Mouse (Mus musculus) cerebellum, adult (tissue): ENCODE data around the gene Pbrm1.
A peak's percentile ranks its signal among the peaks of the same experiment; 100 is the strongest.

Source experiments
- ATAC-seq: cut with Nextera tagmentation; 2 replicates; pipeline ENCODE4 v1.9.2; 2017; ENCODE audit warnings: mild to moderate bottlenecking, moderate library complexity, mixed read lengths; ENCODE audit not compliant: insufficient number of reproducible peaks, low FRiP score, low TSS enrichment

The Pbrm1 gene

GRCm38 (mm10) chr14:31078597-31079208, 59.8 kb downstream of the Pbrm1 start:
- ATAC-seq: no peak

DNA sequence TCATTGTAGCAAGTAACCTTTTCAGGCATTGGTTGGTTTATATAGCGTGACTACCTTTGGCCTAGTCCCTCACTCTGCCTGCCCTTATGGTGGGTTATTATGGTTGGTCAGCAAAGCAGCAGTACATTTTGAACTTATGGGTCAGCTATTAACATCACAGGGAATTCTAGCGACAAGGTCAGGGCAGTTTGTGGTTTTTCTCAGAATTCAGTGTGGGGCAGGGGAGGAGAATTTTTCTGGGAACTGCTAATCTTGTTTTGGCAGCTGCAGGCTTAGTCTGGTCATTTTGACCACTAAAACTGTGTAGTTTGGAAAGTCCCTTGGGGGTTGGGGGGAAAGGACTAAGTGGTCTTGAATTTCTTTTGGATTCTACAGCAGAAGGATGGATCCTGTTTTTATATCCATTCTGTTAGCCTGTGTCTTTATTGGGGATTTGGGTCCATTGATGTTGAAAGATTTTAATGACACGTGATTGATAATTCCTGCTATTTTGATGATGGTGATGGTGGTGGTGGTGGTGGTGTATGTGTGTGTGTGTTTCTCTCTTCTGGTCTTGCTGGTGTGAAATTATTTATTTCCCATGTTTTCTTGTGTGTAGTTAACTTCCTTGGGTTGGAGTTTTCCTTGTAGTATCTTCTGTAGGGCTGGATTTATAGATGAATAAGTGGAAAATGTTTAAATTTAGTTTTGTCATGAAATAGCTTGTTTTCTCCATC, 60.5 kb downstream of the Pbrm1 start:
- ATAC-seq: no peak

DNA sequence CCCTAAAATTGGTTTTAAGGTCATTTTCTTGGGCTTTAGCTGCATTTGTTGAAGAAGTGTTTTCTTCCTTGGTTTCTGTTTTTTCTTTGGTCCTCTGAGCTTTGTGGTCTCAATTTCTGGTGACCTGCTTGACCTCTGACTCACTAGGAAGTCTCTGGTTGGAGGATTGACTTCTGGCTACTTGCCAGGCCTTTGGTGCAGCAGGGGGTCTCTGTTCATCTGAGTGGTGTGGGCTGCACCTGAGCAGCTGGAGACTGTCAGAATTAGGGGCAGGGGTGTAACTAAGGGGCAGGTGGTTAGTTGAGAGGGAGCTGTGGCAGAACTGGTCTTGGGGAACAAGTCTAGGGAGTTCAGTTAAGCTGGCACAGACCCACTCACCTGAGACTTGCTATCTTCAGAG, 62.2 kb downstream of the Pbrm1 start:
- ATAC-seq: no peak

DNA sequence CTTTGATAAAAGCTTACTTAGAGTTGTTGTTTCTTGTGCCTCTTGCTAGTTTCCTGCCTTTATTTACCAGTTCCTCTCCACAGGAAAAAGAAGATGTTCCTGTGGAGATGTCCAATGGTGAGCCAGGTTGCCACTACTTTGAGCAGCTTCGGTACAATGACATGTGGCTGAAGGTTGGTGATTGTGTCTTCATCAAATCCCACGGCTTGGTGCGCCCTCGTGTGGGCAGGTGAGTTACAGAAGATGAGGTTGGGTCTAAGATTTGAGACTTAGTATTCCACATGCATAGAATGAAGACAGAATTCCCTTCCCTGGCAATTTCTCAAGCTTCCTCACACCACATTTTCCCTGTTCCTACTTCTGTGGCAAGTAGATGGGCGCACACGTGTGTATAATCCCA, 68.5 kb downstream of the Pbrm1 start:
- ATAC-seq: no peak

- no peak for ATAC-seq
Measured at GRCm38 (mm10) chr14:31088515-31088914, 69.6 kb downstream of the Pbrm1 start.

DNA sequence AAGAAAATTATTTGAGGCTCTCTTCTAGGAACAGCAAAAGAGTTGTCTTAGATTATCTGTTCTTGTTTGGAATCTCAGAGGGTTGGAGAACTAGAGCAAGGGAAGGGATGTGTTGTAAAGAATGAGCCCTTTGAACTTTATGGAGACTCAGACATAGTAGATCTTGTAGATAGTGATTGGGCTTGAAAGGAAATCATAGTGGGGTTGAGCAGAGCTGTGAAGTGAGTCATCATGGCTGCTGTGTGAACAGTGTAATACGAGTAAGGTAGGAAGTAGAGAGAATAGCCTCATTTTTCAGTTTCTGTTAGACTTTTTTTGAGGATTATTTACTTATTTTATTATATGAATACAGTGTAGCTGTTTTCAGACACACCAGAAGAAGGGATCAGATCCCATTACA, 71.0 kb downstream of the Pbrm1 start:
- no peak for ATAC-seq

GRCm38 (mm10) chr14:31105156-31105555, 86.2 kb downstream of the Pbrm1 start:
- ATAC-seq: no peak

DNA sequence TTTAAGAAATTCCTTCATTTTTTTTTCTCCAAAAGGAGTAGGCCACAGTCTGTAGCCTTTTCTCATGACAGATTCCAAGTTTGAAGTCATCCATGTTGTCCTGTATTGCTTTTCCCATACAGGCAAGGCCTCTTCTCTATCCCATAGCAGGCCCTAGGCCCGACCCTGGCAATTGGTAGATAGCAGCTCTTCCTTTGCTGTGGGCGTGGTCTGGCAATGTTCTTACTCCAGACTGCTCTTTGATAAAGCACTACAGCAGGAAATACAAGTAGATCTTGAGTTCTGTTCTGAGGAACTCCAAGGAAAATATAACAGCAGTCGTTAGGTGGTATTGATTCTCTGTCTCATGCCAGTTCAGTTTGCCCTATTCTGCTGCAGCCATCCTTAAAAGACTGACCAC, 91.7 kb downstream of the Pbrm1 start:
- ATAC-seq: no peak

DNA sequence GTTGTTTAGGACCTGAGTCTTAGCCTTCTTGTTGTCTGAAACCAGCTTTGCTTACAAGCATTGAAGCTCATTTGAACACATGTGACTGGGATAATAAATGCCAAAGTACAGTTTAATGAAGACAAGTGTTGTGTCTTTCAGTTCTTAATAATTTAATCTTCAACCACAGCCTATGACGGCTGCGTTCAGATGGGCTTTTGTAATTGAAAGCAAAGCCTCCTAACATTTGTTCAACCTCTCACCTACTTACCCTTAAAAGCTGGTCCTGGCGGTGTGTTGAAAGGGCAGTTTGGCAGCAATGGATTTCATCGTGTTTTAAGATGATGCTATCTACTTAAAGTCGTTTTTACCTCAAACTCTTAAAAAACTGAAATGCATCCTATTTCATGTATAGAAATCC, 93.2 kb downstream of the Pbrm1 start:
- no peak for ATAC-seq

DNA sequence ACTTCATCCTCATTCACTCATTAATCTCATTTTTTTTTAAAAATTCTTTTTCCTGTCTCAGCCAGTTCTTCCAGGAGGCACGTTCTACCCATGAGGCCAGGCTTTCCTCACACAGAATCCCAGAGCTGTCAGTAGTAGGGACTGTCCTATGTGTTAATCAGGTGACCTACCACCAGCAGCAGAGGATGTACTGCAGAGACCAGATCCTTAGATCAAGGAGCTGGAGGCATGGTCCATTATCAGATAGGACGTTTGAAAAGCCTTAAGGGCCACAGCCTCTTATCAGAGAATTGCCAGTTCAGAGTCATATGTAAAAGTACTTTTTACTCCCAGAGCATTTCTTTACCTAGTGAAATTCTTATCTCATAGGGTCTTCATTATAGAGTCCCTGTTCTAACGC, 95.1 kb downstream of the Pbrm1 start:
- ATAC-seq: no peak

GRCm38 (mm10) chr14:31115522-31115921, 96.6 kb downstream of the Pbrm1 start:
- no peak for ATAC-seq

GRCm38 (mm10) chr14:31125106-31126075, 106.5 kb downstream of the Pbrm1 start:
- ATAC-seq: no peak

- ATAC-seq: no peak
Measured at GRCm38 (mm10) chr14:31126826-31127225, 107.9 kb downstream of the Pbrm1 start.

DNA sequence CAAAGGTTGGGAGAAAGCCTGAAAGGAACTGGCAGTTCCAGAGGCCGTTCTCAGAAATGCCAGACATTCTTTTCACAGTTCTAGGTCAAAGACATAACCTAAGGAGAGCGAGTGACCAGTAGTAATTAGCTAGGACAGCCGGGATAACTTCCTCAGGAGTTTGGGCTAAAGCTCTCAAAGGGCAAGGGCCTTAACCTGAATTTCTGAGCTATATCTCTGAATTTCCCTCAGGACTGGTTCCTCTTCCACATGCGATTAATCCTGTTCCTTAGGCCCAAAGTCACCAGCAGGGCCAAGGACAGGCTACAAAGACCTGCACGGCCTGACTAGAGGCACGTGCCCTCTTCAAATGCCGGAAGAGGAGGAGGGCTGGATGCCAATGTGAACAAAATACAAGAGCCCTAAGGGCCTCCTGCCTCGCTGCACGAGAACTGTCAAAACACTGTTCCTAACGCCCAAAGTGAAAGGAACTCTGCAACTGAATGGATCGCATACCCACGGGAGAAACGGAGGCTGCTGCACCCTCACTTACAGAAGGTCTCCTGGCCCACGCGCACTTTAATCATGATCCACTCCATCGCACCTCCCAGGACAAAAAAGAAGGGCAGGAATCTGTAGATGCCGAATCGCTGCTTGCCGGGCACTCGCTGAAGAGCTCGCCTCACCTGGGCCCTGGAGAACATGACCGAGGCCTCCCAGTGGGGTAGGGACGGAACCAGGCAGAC, 109.3 kb downstream of the Pbrm1 start:
- 0 out of 2 replicates have a peak, but pooled peaks have one; percentile 2 for ATAC-seq

- peak; percentile 97 for ATAC-seq
Measured at GRCm38 (mm10) chr14:31128826-31129219, 109.9 kb downstream of the Pbrm1 start, which contains the start of gene Smim4. TSS of gene Smim4 (minus strand) at chr14:31128956.

GRCm38 (mm10) chr14:31129326-31130235, 110.6 kb downstream of the Pbrm1 start:
- no peak for ATAC-seq

GRCm38 (mm10) chr14:31130236-31131220, 111.6 kb downstream of the Pbrm1 start, which contains the start of gene Nt5dc2:
TSS of gene Nt5dc2 (plus strand) at chr14:31131053.
- ATAC-seq: no peak

DNA sequence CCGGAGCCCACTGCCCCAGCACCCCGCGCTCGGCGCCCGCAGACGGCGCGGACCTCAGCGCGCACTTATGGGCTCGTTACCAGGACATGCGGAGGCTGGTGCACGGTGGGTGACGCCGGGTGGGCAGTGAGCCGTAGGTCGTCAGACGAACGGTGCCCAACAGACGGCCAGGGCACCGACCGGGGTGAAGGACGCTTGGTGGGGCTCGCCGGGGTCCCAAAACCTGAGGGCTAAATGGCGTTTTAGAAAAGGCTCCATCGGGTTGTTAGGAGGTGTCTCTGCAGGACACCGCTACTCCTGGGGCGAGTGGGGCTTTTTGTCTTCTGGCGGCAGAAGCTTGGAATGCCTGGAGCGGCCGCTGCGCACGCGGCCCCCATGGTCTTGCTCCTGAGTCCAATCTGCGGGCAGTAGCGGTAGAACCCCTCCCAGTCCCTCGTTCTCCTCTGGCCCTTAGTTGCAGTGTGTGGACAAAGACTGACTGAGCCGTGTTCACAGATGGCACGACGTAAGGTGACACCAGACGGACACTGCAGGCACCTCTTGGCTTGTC, 112.4 kb downstream of the Pbrm1 start:
- no peak for ATAC-seq
